ENCODE assay signal across 11 mouse cellular contexts in genomic region chr2:61136926-61137325, GRCm38 (mm10).
DNase-seq lines count a peak whose midpoint lies in the region; ATAC-seq and TF ChIP-seq lines count a peak whose summit lies in the region.
"Had no signal": no experiment of that assay in that cellular context is flagged by ENCODE, and none has a peak within 500 bp of the region (broad histone marks: within the 10 kb centered on the region; RNA-seq: fewer than 3 reads in every experiment).

No protein-coding gene starts in this region.

- TF ChIP-seq EP300 in lung, postnatal 0 days (IDR thresholded peaks at IDR 0.05): peak; percentile 47

- H3K36me3 ChIP-seq in lung, postnatal 0 days (ENCODE audit: insufficient read depth, low read length): no peaks in the 10 kb centered on the region
- no peaks in the 10 kb centered on the region for H3K36me3 ChIP-seq in embryonic facial prominence, embryonic 10.5 days (replicated peaks)
- no peaks in the 10 kb centered on the region for H3K36me3 ChIP-seq in forebrain, embryonic 13.5 days (ENCODE audit: poor library complexity, severe bottlenecking)
- H3K36me3 ChIP-seq in forebrain, embryonic 15.5 days: no peaks in the 10 kb centered on the region
- H3K36me3 ChIP-seq: forebrain, embryonic 12.5 days; limb, embryonic 13.5 days had no signal

- ATAC-seq in lung, postnatal 0 days: peak; percentile 62
- no peak for ATAC-seq in forebrain, embryonic 13.5 days
- no peak for ATAC-seq in forebrain, embryonic 15.5 days (replicated peaks)
- ATAC-seq: intestine, embryonic 16.5 days had no signal

- no peaks in the 10 kb centered on the region for H3K27me3 ChIP-seq in lung, postnatal 0 days (replicated peaks; ENCODE audit: insufficient read depth, low read length)
- H3K27me3 ChIP-seq in embryonic facial prominence, embryonic 10.5 days (replicated peaks; ENCODE audit: low read depth, poor library complexity, severe bottlenecking): no peaks in the 10 kb centered on the region
- H3K27me3 ChIP-seq in forebrain, embryonic 13.5 days: no peaks in the 10 kb centered on the region
- H3K27me3 ChIP-seq in forebrain, embryonic 15.5 days: no peaks in the 10 kb centered on the region
- H3K27me3 ChIP-seq: forebrain, embryonic 12.5 days; limb, embryonic 13.5 days had no signal

- no peak for TF ChIP-seq CTCF in lung, postnatal 0 days (IDR thresholded peaks at IDR 0.05)

- no peak overlapping the region for H3K4me3 ChIP-seq in lung, postnatal 0 days (ENCODE audit: low read depth, low read length)
- no peak overlapping the region for H3K4me3 ChIP-seq in embryonic facial prominence, embryonic 10.5 days
- H3K4me3 ChIP-seq in forebrain, embryonic 13.5 days: no peak overlapping the region
- no peak overlapping the region for H3K4me3 ChIP-seq in forebrain, embryonic 15.5 days
- H3K4me3 ChIP-seq: forebrain, embryonic 12.5 days; limb, embryonic 13.5 days had no signal

- no peak overlapping the region for H3K9ac ChIP-seq in lung, postnatal 0 days (replicated peaks; ENCODE audit: low read depth)
- H3K9ac ChIP-seq in forebrain, embryonic 13.5 days: no peak overlapping the region
- no peak overlapping the region for H3K9ac ChIP-seq in forebrain, embryonic 15.5 days (replicated peaks)
- H3K9ac ChIP-seq: forebrain, embryonic 12.5 days; limb, embryonic 13.5 days had no signal

- WGBS in lung, postnatal 0 days: 8% methylated on average over 1 of the region's 1 CpGs
- 40% methylated on average over 1 of the region's 1 CpGs for WGBS in embryonic facial prominence, embryonic 10.5 days
- 30% methylated on average over 1 of the region's 1 CpGs for WGBS in forebrain, embryonic 13.5 days
- 43% methylated on average over 1 of the region's 1 CpGs for WGBS in forebrain, embryonic 15.5 days

- no peak overlapping the region for H3K27ac ChIP-seq in lung, postnatal 0 days (ENCODE audit: low read length)
- H3K27ac ChIP-seq in embryonic facial prominence, embryonic 10.5 days (replicated peaks): no peak overlapping the region
- no peak overlapping the region for H3K27ac ChIP-seq in forebrain, embryonic 13.5 days
- H3K27ac ChIP-seq in forebrain, embryonic 15.5 days (replicated peaks): no peak overlapping the region
- H3K27ac ChIP-seq: forebrain, embryonic 12.5 days; limb, embryonic 13.5 days had no signal

- intact Hi-C loops in gastrocnemius, postnatal 36 days (cut with DNase I): no loop called here

- H3K9me3 ChIP-seq in lung, postnatal 0 days (ENCODE audit: low read length): no peaks in the 10 kb centered on the region
- no peaks in the 10 kb centered on the region for H3K9me3 ChIP-seq in embryonic facial prominence, embryonic 10.5 days
- H3K9me3 ChIP-seq in forebrain, embryonic 13.5 days (replicated peaks): no peaks in the 10 kb centered on the region
- no peaks in the 10 kb centered on the region for H3K9me3 ChIP-seq in forebrain, embryonic 15.5 days
- H3K9me3 ChIP-seq: forebrain, embryonic 12.5 days; limb, embryonic 13.5 days had no signal

- H3K4me2 ChIP-seq in lung, postnatal 0 days (replicated peaks; ENCODE audit: low read depth, low read length): no peak overlapping the region
- no peak overlapping the region for H3K4me2 ChIP-seq in forebrain, embryonic 13.5 days
- H3K4me2 ChIP-seq in forebrain, embryonic 15.5 days (replicated peaks): no peak overlapping the region
- H3K4me2 ChIP-seq: forebrain, embryonic 12.5 days; limb, embryonic 13.5 days had no signal

- H3K4me1 ChIP-seq in lung, postnatal 0 days (ENCODE audit: insufficient read depth, low read depth, low read length): peaks cover 4% of the 10 kb centered on the region; the same call in 1 of the 2 replicates
- H3K4me1 ChIP-seq in embryonic facial prominence, embryonic 10.5 days: peaks cover 16% of the 10 kb centered on the region
- no peaks in the 10 kb centered on the region for H3K4me1 ChIP-seq in forebrain, embryonic 13.5 days
- no peaks in the 10 kb centered on the region for H3K4me1 ChIP-seq in forebrain, embryonic 15.5 days
- H3K4me1 ChIP-seq: forebrain, embryonic 12.5 days had no signal

- DNase-seq in gastrocnemius, adult 18-20 months (ENCODE audit: low spot score): peak; percentile 3
- no peak for DNase-seq in gastrocnemius, postnatal 36 days
- DNase-seq in 3134 (ENCODE audit: extremely low read depth, insufficient read length, low spot score) (peak; percentile 64), NIH3T3 (ENCODE audit: low read depth) (peak; percentile 70)
- DNase-seq in lung, postnatal 0 days (ENCODE audit: low spot score): peak; percentile 79
- DNase-seq in embryonic facial prominence, embryonic 10.5 days (ENCODE audit: low spot score): no peak

Comparison
In these comparisons a context has a peak if more than half of its experiments do, and no peak if none do; other contexts are left out.
1. DNase-seq: peak in gastrocnemius, adult 18-20 months (single experiment), 3134 (single experiment), NIH3T3 (single experiment) and lung, postnatal 0 days (single experiment); none in gastrocnemius, postnatal 36 days (0 of 2) and embryonic facial prominence, embryonic 10.5 days (single experiment).